Mouse (Mus musculus) kidney, adult 11 months (tissue): ENCODE measurements at regions not wholly inside any gene's neighbourhood (a gene's known extent, or its start where the extent isn't known, plus 50 kb on each side); places are given as distances from the start of the nearest gene placed in this dataset.

Source experiments
- DNase-seq: peaks from one replicate; pipeline ENCODE4 v3.0.0; 2022

DNA sequence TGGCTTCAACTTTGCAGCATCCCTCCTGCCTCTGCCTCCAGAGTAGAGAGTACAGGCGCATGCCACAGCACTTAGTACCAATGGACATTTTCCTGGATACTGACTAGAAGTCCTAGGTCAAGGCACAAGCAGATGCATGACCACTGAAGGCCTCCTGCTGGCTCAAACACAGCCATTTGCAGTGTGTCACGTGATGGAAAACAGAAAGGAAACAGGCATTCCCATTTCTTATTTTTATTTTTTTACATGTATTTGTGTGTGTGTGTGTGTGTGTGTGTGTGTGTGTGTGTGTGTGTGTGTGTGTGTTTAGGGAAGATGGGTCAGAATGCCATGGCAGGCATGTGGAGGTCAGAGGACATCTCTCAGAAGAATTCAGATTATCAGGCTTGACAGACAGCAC is 65.6 kb downstream of the Thap12 start:
- no peak for DNase-seq

DNA sequence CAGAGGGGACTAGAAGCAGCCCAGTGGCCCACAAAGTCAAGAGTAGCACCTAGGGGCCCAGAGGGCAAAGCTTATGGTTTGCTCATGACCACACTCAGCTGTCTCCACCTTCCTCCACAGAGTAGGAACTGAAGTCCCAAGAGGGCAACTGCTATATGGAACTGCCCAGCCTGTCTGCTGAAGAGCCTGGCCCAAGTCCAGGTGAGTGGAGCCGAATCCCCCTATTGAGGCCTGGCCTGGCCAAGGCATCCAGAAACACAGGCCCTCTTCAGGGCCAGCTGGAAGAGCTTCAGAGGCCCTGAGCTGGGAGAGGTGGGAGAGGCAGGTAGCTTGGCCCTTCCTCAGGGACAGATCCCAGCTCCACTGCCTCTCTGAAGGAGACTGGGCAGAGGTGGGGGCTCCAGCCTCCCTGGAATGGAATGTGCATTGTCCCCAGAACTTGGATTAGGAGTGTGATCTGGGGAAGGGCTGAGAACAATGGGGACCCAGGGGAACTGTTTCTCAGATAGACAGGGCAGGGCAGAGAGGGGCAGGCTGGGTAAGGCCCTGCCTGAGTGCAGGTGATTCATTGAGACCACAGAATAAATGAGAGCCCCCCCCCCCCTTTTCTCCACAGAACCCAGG is 65.7 kb upstream of the Wnt11 start:
- DNase-seq = no peak

DNA sequence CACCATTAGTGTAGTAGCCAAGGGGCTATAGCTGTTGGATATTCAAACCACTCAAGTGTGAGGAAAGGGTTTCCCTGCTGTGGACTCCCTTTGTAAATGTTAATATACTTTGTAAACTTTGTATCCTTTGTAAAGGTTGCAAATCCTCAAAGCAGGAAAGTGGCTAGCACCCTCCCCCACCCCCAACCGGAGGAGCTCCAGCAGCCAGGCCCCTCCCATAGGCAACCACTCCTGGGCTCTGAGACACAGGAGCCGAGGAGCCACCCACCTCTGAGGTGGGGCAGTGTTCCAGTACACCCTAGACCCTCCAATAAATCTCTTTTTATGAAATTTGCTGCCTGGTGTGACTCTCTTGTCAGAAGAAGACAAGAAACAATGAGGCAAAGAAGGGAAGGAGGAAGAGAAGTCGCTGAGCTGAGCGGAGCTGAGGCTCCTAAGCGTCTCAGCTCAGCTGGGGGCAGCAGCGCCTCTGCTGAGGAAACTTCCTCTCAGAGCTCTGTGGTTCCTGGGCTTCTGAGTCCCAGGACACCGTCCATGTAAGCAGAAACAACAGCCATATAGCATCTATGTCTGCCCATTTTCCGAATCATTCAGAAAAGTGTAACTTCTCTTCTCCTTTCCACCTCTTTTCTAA is 64.5 kb upstream of the Wnt11 start:
- DNase-seq = no peak

DNA sequence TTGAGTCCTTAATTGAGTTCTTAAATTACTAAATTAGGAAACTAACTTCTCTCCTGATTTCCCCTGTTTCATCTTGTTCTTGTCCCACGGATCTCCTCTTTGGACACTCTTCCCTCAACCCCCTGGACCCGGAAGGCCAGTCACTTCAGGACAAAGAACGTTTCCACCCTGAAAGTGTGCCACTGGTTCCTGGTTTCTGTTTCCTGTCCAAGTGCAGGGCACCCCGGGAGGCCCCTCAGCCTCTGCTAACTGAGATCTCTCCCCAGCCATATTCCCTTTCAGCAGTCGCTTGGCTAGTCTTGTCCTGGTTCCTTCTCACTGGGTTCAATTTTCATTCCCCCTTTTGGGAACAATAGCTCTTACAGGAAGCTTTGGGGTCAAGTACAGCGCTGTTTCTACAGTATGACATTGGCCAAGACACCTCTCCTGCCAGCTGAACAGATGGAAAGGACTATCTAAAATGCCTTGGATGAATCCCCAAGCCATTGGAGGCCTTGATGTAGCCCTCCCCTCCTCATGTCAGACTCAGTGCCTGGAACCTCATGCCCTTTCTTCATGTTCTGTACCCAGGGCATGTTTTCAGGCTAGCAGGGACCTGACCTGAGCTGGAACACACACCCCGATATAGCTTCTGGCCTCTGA is 63.7 kb upstream of the Wnt11 start:
- DNase-seq = no peak

DNA sequence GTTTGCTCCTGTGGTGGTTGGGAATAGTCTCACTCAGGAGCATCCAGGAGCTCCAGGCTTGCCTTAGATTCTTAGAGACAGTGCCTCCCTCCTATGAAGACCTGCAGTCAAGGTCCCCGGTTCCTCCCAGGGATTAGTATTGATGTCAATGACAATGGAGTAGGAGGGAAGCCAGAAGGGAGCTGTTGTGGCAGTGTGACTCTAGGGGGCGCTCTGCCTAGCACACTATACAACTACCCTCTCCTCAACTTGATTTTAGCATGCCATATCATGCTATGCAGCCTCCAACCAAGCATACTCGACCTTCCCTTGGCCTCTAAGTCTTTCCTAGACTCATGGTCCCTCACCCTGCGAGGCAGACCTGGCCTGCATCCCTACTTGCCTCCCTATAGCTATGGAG is 60.3 kb upstream of the Wnt11 start:
- DNase-seq = no peak

DNA sequence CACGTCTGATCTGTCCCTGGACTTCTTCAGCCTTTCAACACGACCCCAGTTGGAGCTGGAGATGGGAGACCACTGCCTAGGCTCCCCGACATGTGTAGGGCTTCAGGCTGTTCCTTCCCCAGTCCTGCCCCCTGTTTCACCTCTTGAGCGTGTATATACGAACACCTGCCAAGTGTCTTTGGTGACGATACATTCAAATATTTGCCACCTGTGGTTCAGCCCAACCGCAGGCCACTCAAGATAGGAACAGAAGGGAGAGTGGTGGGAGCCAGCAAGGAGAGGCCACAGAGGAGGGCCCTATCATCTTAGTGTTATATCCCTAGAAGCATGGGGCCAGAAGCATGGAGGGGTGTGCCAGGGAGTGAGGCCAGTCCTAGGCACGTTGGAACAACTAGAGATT is 59.9 kb upstream of the Wnt11 start:
- DNase-seq = no peak

DNA sequence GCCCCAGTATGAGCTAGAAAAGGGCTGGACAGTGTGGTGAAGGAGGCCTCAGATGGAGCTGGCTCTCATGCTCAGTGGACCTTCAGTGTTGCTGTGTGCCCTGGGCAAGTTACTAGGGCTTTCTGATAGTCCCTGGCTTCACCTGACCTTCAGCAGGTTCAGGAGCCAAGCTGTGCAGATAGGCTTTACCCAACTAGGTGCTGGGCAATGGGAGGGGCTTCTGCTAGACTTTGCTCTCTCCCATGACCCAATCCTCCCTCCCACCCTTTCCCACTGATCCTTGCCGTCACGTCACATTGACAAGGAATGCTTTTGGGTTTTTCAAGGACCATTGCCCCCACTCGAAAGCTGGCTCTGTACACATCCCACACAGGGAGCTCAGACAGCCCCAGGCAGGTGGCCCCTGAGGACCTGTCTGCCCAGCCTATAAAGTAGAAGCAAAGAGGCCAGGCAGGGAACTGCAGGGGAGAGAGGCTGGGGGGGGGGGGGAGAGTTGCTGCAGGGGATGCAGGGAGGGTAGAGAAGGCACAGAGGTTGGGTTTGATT is 57.5 kb upstream of the Wnt11 start:
- DNase-seq = no peak

DNA sequence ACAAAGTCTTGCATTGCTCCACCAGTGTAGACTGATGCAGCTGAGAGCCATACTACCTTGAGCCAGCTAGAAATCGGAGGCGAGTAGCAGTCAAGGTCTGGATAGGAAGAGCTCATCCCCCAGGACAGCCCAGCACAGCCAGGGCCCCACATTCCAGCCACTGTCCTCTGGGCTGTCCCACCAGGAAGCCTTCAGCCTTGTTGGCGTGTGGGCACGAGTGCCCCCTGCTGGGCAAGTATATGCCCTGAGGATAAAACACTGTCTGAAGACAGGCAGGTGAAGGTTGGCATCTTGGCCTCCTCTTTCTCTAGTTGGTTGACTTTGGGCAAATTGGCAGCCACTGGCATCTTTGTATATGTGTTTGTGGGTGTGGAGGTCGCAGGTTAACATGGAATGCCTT is 56.0 kb upstream of the Wnt11 start:
- DNase-seq = peak; percentile 39

DNA sequence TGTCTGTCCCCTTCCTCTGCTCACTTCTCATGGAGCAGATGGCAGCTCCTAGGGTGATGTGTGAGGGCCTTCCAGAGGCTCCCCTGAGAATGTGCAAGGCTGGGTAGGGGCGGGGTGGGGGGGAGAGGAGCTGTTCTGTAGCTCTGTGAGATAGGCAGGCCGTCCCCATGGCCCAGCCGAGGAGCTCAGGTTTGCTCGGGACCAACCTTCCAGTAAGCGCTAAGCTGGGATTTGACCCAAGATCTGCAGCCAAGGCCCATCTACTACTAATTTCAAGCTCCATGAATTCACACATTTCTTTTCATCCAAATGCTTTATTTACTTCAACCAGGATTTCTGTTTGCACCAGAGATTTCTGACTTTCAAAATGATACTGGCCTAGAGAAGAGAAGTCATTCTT is 51.4 kb upstream of the Wnt11 start:
- no peak for DNase-seq

DNA sequence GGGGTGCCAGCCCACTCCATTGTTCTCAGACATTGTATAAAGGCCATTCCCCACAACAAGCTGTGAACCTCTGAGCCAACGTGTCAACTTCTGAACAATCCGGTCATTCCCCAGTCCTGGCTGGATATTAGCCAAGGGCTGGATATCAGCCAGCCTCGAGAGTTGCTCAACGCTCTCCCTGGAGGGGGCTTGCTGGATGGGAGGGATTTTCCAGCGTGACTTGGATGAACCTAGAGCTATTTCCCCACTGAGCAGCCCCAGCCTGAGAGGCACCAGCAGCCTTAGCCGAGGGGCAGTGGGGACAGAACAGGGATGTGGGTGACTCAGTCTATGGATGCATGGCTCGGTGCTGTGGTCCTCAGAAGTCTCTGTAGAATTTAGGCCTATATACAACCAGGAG is 51.0 kb upstream of the Wnt11 start:
- DNase-seq = peak; percentile 41

DNA sequence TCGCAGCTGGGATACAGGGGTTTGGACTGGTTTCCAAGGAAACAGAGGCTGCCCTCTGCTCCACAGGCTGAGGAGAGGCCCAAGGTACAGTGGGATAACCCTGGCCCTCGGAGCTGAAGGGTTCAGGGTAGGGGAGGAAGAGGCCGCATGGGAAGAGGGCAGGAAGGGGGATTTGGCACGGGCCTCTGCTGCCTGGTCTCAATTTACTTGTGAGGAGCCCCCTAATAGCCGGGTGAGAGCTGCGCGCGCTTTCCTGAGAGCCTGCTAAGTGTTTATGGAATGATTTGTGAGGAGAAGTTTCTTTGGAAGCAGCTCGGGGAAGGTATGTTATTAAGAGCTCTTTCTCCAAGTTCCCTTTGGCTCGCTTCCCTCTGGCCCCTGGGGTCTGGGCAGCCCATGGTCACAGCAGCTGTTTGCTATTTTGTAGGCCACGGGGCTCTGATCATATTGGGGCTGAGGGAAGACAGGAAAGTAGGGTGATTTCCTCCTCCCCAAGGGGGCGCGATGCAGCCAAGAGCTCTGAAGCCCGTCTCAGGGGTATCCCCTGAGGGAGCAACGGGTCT is 50.5 kb upstream of the Wnt11 start:
- DNase-seq = no peak
